ENCODE assay signal across 23 mouse cellular contexts in the genomic region with DNA sequence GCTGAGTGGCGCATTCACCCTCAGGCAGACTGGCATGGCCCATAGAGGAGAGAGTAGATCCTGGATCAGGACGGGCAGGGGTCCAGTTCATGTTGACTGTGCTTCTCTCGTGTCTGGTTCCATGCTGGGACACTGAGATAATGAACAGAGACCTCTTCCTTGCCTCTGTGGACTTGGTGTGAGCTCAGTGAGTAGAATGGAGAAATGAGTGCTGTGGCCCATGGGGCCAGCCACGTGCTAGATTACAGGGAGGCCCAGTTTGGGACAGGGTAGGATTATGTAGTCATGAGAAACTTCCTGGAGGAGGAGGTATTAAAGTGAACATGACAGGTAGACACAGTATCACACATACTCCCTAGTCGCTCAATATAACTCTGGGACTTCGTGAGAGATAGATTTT.
A peak's percentile ranks its signal among the peaks of the same experiment; 100 is the strongest.
DNase-seq lines count a peak whose midpoint lies in the region; ATAC-seq lines count a peak whose summit lies in the region.
"Had no signal": no experiment of that assay in that cellular context is flagged by ENCODE, and none has a peak within 500 bp of the region (broad histone marks: within the 10 kb centered on the region; RNA-seq: fewer than 3 reads in every experiment).

No protein-coding gene starts in this region.

- no peak overlapping the region for H3K4me3 ChIP-seq in hindbrain, embryonic 15.5 days
- no peak overlapping the region for H3K4me3 ChIP-seq in hindbrain, embryonic 14.5 days (replicated peaks; ENCODE audit: low read length)
- H3K4me3 ChIP-seq in liver, embryonic 12.5 days = no peak overlapping the region
- H3K4me3 ChIP-seq: embryonic facial prominence, embryonic 10.5 days; forebrain, embryonic 12.5 days; heart, embryonic 13.5 days; hindbrain, embryonic 12.5 days; limb, embryonic 13.5 days; lung, embryonic 15.5 days had no signal

- 0 out of 2 replicates have a peak overlapping the region, but pooled peaks have one; percentile 8 for H3K27ac ChIP-seq in hindbrain, embryonic 15.5 days (replicated peaks)
- no peak overlapping the region for H3K27ac ChIP-seq in hindbrain, embryonic 14.5 days
- H3K27ac ChIP-seq in liver, embryonic 12.5 days = peak overlapping the region; percentile 99
- H3K27ac ChIP-seq: embryonic facial prominence, embryonic 10.5 days; forebrain, embryonic 12.5 days; heart, embryonic 13.5 days; hindbrain, embryonic 12.5 days; limb, embryonic 13.5 days; lung, embryonic 15.5 days had no signal

- no peak overlapping the region for H3K4me2 ChIP-seq in hindbrain, embryonic 15.5 days
- H3K4me2 ChIP-seq in hindbrain, embryonic 14.5 days (replicated peaks) = no peak overlapping the region
- H3K4me2 ChIP-seq in liver, embryonic 12.5 days = peak overlapping the region; percentile 59
- H3K4me2 ChIP-seq: forebrain, embryonic 12.5 days; heart, embryonic 13.5 days; hindbrain, embryonic 12.5 days; limb, embryonic 13.5 days; lung, embryonic 15.5 days had no signal

- H3K27me3 ChIP-seq in hindbrain, embryonic 15.5 days = no peaks in the 10 kb centered on the region
- no peaks in the 10 kb centered on the region for H3K27me3 ChIP-seq in hindbrain, embryonic 14.5 days (ENCODE audit: control insufficient read depth, insufficient read depth, low read length)
- H3K27me3 ChIP-seq in liver, embryonic 12.5 days (replicated peaks) = peaks cover 6% of the 10 kb centered on the region
- H3K27me3 ChIP-seq: hindbrain, embryonic 12.5 days; limb, embryonic 13.5 days; lung, embryonic 15.5 days had no signal

- no peak; the same call in 1 of the 2 replicates for ATAC-seq in hindbrain, embryonic 15.5 days (ENCODE audit: low FRiP score, low read depth)
- no peak for ATAC-seq in hindbrain, embryonic 14.5 days (ENCODE audit: low FRiP score)
- ATAC-seq in liver, embryonic 12.5 days = no peak
- peak; percentile 12; the same call in 1 of the 2 replicates for ATAC-seq in megakaryocyte-erythroid progenitor cell, adult 5-6 weeks (replicated peaks; ENCODE audit: low FRiP score, low TSS enrichment, poor library complexity, severe bottlenecking)
- ATAC-seq: inflammation-experienced regulatory T-cells, adult 6 months had no signal

- H3K9me3 ChIP-seq in hindbrain, embryonic 15.5 days = no peaks in the 10 kb centered on the region
- H3K9me3 ChIP-seq in hindbrain, embryonic 14.5 days (ENCODE audit: control insufficient read depth, low read length) = no peaks in the 10 kb centered on the region
- no peaks in the 10 kb centered on the region for H3K9me3 ChIP-seq in liver, embryonic 12.5 days (replicated peaks)
- H3K9me3 ChIP-seq: embryonic facial prominence, embryonic 10.5 days; forebrain, embryonic 12.5 days; heart, embryonic 13.5 days; hindbrain, embryonic 12.5 days; limb, embryonic 13.5 days; lung, embryonic 15.5 days had no signal

- H3K36me3 ChIP-seq in hindbrain, embryonic 15.5 days = no peaks in the 10 kb centered on the region
- H3K36me3 ChIP-seq in hindbrain, embryonic 14.5 days (replicated peaks; ENCODE audit: control insufficient read depth, insufficient read depth) = no peaks in the 10 kb centered on the region
- H3K36me3 ChIP-seq in liver, embryonic 12.5 days = no peaks in the 10 kb centered on the region
- H3K36me3 ChIP-seq: embryonic facial prominence, embryonic 10.5 days; forebrain, embryonic 12.5 days; heart, embryonic 13.5 days; hindbrain, embryonic 12.5 days; limb, embryonic 13.5 days; lung, embryonic 15.5 days had no signal

- 81% methylated on average over 6 of the region's 6 CpGs for WGBS in hindbrain, embryonic 15.5 days
- WGBS in hindbrain, embryonic 14.5 days = 85% methylated on average over 6 of the region's 6 CpGs
- 39% methylated on average over 6 of the region's 6 CpGs for WGBS in liver, embryonic 12.5 days (ENCODE audit: insufficient replicate concordance)

- no peak overlapping the region for H3K9ac ChIP-seq in hindbrain, embryonic 15.5 days
- H3K9ac ChIP-seq in hindbrain, embryonic 14.5 days = no peak overlapping the region
- peak overlapping the region; percentile 69 for H3K9ac ChIP-seq in liver, embryonic 12.5 days
- H3K9ac ChIP-seq: forebrain, embryonic 12.5 days; heart, embryonic 13.5 days; hindbrain, embryonic 12.5 days; limb, embryonic 13.5 days; lung, embryonic 15.5 days had no signal

- no peak for DNase-seq in hindbrain, embryonic 14.5 days (ENCODE audit: low spot score)
- DNase-seq in spleen, postnatal 10 days (ENCODE audit: low spot score in 2 of 2) = peak; percentile 34 to 43
- no peak for DNase-seq in spleen, adult 12 weeks (ENCODE audit: low spot score)
- no peak for DNase-seq in cerebellum, postnatal 36 days
- no peak for DNase-seq in embryo, embryonic 10.5 days (ENCODE audit: low spot score)
- DNase-seq: adrenal gland, postnatal 36 days; cerebellum, adult 18-20 months; gastrocnemius, postnatal 25 days; heart, postnatal 14 days; kidney, postnatal 25 days; layer of hippocampus, postnatal 36 days; lung, postnatal 4 days; thymus, postnatal 36 days had no signal

- peaks cover 14% of the 10 kb centered on the region for H3K4me1 ChIP-seq in hindbrain, embryonic 15.5 days (replicated peaks)
- H3K4me1 ChIP-seq in hindbrain, embryonic 14.5 days (replicated peaks; ENCODE audit: control insufficient read depth, insufficient read depth, low read length) = peaks cover 16% of the 10 kb centered on the region
- H3K4me1 ChIP-seq in liver, embryonic 12.5 days = peaks cover 73% of the 10 kb centered on the region
- H3K4me1 ChIP-seq: lung, embryonic 15.5 days had no signal

Comparison
In these comparisons a context has a peak if more than half of its experiments do, and no peak if none do; other contexts are left out.
1. DNase-seq: peak in spleen, postnatal 10 days (2 of 2); none in hindbrain, embryonic 14.5 days (single experiment), spleen, adult 12 weeks (single experiment), cerebellum, postnatal 36 days (0 of 2) and embryo, embryonic 10.5 days (single experiment).